Mouse (Mus musculus): ENCODE results near the gene Synrg. TPM values are rescaled to one million over a fixed set of nuclear protein-coding genes. Genes with fewer than 3 reads are reported as not detected.

The Synrg gene
- polyA plus RNA-seq, 1 experiment from 2014 or later = 24.4 TPM

- Histone ChIP-seq H3K9ac (no peak overlapping the region), H3K4me2 (no peak overlapping the region), H3K4me3 (no peak overlapping the region), H3K4me1 (replicated peaks) (peaks cover 29% of the 10 kb centered on the region), H3K27ac (replicated peaks) (no peak overlapping the region), H3K9me3 (no peaks in the 10 kb centered on the region), H3K36me3 (peaks cover 11% of the 10 kb centered on the region), H3K27me3 (no peaks in the 10 kb centered on the region)
- WGBS = 57% methylated on average over 8 of the region's 8 CpGs
- ATAC-seq (ENCODE audit: low FRiP score, low read depth) = no peak
These were observed 3.4 kb downstream of the Synrg start for GRCm38 (mm10) chr11:83967436-83968204.

GRCm38 (mm10) chr11:83968205-83968575, 4.0 kb downstream of the Synrg start:
- H3K4me2 ChIP-seq = no peak overlapping the region
- peaks cover 15% of the 10 kb centered on the region for H3K36me3 ChIP-seq
- no peaks in the 10 kb centered on the region for H3K9me3 ChIP-seq
- ATAC-seq (ENCODE audit: low FRiP score, low read depth) = no peak
- 83% methylated on average over 6 of the region's 6 CpGs for WGBS
- no peak overlapping the region for H3K9ac ChIP-seq
- no peaks in the 10 kb centered on the region for H3K27me3 ChIP-seq
- H3K4me3 ChIP-seq = no peak overlapping the region
- no peak overlapping the region for H3K27ac ChIP-seq (replicated peaks)
- H3K4me1 ChIP-seq (replicated peaks) = peaks cover 29% of the 10 kb centered on the region

- no peak overlapping the region for H3K4me2 ChIP-seq
- H3K27ac ChIP-seq (replicated peaks) = no peak overlapping the region
- H3K36me3 ChIP-seq = peaks cover 18% of the 10 kb centered on the region
- no peaks in the 10 kb centered on the region for H3K9me3 ChIP-seq
- H3K9ac ChIP-seq = no peak overlapping the region
- no peak overlapping the region for H3K4me3 ChIP-seq
- WGBS = 92% methylated on average over 3 of the region's 3 CpGs
- no peak for ATAC-seq (ENCODE audit: low FRiP score, low read depth)
- H3K27me3 ChIP-seq = no peaks in the 10 kb centered on the region
- peaks cover 24% of the 10 kb centered on the region for H3K4me1 ChIP-seq (replicated peaks)
These were observed 4.8 kb downstream of the Synrg start for GRCm38 (mm10) chr11:83969040-83969439.

- no peaks in the 10 kb centered on the region for H3K27me3 ChIP-seq
- ATAC-seq (ENCODE audit: low FRiP score, low read depth) = no peak
- no peak overlapping the region for H3K4me3 ChIP-seq
- 0 out of 2 replicates have a peak, but pooled peaks cover 2% of the 10 kb centered on the region for H3K4me1 ChIP-seq (replicated peaks)
- no peaks in the 10 kb centered on the region for H3K9me3 ChIP-seq
- no peak overlapping the region for H3K4me2 ChIP-seq
- H3K27ac ChIP-seq (replicated peaks) = no peak overlapping the region
- WGBS = 22% methylated on average over 7 of the region's 7 CpGs
- H3K9ac ChIP-seq = no peak overlapping the region
- peaks cover 59% of the 10 kb centered on the region for H3K36me3 ChIP-seq
These were observed 10.5 kb downstream of the Synrg start for GRCm38 (mm10) chr11:83974561-83975346.

GRCm38 (mm10) chr11:83975488-83975887, 11.3 kb downstream of the Synrg start:
- WGBS = 89% methylated on average over 1 of the region's 1 CpGs
- ATAC-seq (ENCODE audit: low FRiP score, low read depth) = no peak
- H3K4me1 ChIP-seq (replicated peaks) = 0 out of 2 replicates have a peak, but pooled peaks cover 2% of the 10 kb centered on the region
- no peaks in the 10 kb centered on the region for H3K9me3 ChIP-seq
- H3K4me2 ChIP-seq = no peak overlapping the region
- H3K36me3 ChIP-seq = peaks cover 66% of the 10 kb centered on the region
- no peak overlapping the region for H3K4me3 ChIP-seq
- no peaks in the 10 kb centered on the region for H3K27me3 ChIP-seq
- no peak overlapping the region for H3K9ac ChIP-seq
- H3K27ac ChIP-seq (replicated peaks) = no peak overlapping the region

- Histone ChIP-seq H3K4me2 (no peak overlapping the region), H3K9ac (no peak overlapping the region), H3K4me3 (no peak overlapping the region), H3K27me3 (no peaks in the 10 kb centered on the region), H3K27ac (replicated peaks) (no peak overlapping the region), H3K4me1 (replicated peaks) (0 out of 2 replicates have a peak, but pooled peaks cover 2% of the 10 kb centered on the region), H3K9me3 (no peaks in the 10 kb centered on the region), H3K36me3 (peaks cover 72% of the 10 kb centered on the region)
- no peak for ATAC-seq (ENCODE audit: low FRiP score, low read depth)
- 89% methylated on average over 13 of the region's 13 CpGs for WGBS
These were observed 12.2 kb downstream of the Synrg start for GRCm38 (mm10) chr11:83976236-83976977.

- H3K27me3 ChIP-seq = no peaks in the 10 kb centered on the region
- 87% methylated on average over 2 of the region's 2 CpGs for WGBS
- 0 out of 2 replicates have a peak, but pooled peaks cover 2% of the 10 kb centered on the region for H3K4me1 ChIP-seq (replicated peaks)
- no peaks in the 10 kb centered on the region for H3K9me3 ChIP-seq
- ATAC-seq (ENCODE audit: low FRiP score, low read depth) = no peak
- no peak overlapping the region for H3K4me2 ChIP-seq
- H3K27ac ChIP-seq (replicated peaks) = no peak overlapping the region
- H3K36me3 ChIP-seq = peaks cover 71% of the 10 kb centered on the region
- H3K9ac ChIP-seq = no peak overlapping the region
- H3K4me3 ChIP-seq = no peak overlapping the region
These were observed 13.6 kb downstream of the Synrg start for GRCm38 (mm10) chr11:83977810-83978209.

GRCm38 (mm10) chr11:83979992-83980391, 15.8 kb downstream of the Synrg start:
- no peaks in the 10 kb centered on the region for H3K4me1 ChIP-seq (replicated peaks)
- ATAC-seq (ENCODE audit: low FRiP score, low read depth) = no peak
- no peak overlapping the region for H3K4me3 ChIP-seq
- no peak overlapping the region for H3K4me2 ChIP-seq
- no peaks in the 10 kb centered on the region for H3K9me3 ChIP-seq
- no peak overlapping the region for H3K27ac ChIP-seq (replicated peaks)
- H3K27me3 ChIP-seq = no peaks in the 10 kb centered on the region
- peaks cover 73% of the 10 kb centered on the region for H3K36me3 ChIP-seq
- no peak overlapping the region for H3K9ac ChIP-seq
- 94% methylated on average over 6 of the region's 6 CpGs for WGBS

- no peak overlapping the region for H3K4me2 ChIP-seq
- no peak overlapping the region for H3K4me3 ChIP-seq
- 72% methylated on average over 10 of the region's 10 CpGs for WGBS
- no peaks in the 10 kb centered on the region for H3K4me1 ChIP-seq (replicated peaks)
- no peaks in the 10 kb centered on the region for H3K27me3 ChIP-seq
- ATAC-seq (ENCODE audit: low FRiP score, low read depth) = no peak
- H3K9me3 ChIP-seq = no peaks in the 10 kb centered on the region
- peaks cover 83% of the 10 kb centered on the region for H3K36me3 ChIP-seq
- no peak overlapping the region for H3K27ac ChIP-seq (replicated peaks)
- no peak overlapping the region for H3K9ac ChIP-seq
These were observed 17.1 kb downstream of the Synrg start for GRCm38 (mm10) chr11:83981338-83981737.

- H3K9me3 ChIP-seq = no peaks in the 10 kb centered on the region
- no peak overlapping the region for H3K27ac ChIP-seq (replicated peaks)
- no peak overlapping the region for H3K9ac ChIP-seq
- 69% methylated on average over 4 of the region's 4 CpGs for WGBS
- H3K4me3 ChIP-seq = no peak overlapping the region
- no peaks in the 10 kb centered on the region for H3K27me3 ChIP-seq
- H3K4me2 ChIP-seq = no peak overlapping the region
- no peaks in the 10 kb centered on the region for H3K4me1 ChIP-seq (replicated peaks)
- H3K36me3 ChIP-seq = peaks cover 90% of the 10 kb centered on the region
- no peak for ATAC-seq (ENCODE audit: low FRiP score, low read depth)
These were observed 27.5 kb downstream of the Synrg start for GRCm38 (mm10) chr11:83991701-83992100.

GRCm38 (mm10) chr11:83993428-83993827, 29.2 kb downstream of the Synrg start:
- Histone ChIP-seq H3K27me3 (no peaks in the 10 kb centered on the region), H3K36me3 (peaks cover 91% of the 10 kb centered on the region), H3K4me1 (replicated peaks) (no peaks in the 10 kb centered on the region), H3K4me2 (no peak overlapping the region), H3K9me3 (no peaks in the 10 kb centered on the region), H3K27ac (replicated peaks) (no peak overlapping the region), H3K9ac (no peak overlapping the region), H3K4me3 (no peak overlapping the region)
- no peak for ATAC-seq (ENCODE audit: low FRiP score, low read depth)
- WGBS = 75% methylated on average over 2 of the region's 2 CpGs

GRCm38 (mm10) chr11:83994481-83994880, 30.3 kb downstream of the Synrg start:
- Histone ChIP-seq H3K27ac (replicated peaks) (no peak overlapping the region), H3K4me3 (no peak overlapping the region), H3K9me3 (no peaks in the 10 kb centered on the region), H3K27me3 (no peaks in the 10 kb centered on the region), H3K4me2 (no peak overlapping the region), H3K36me3 (peaks cover 95% of the 10 kb centered on the region), H3K9ac (no peak overlapping the region), H3K4me1 (replicated peaks) (no peaks in the 10 kb centered on the region)
- ATAC-seq (ENCODE audit: low FRiP score, low read depth) = no peak
- WGBS = 82% methylated on average over 3 of the region's 3 CpGs
